Mouse (Mus musculus): ENCODE data around the gene Sez6.

GRCm38 (mm10) chr11:77950797-77951228 is 20.2 kb downstream of the Sez6 start:
- TF ChIP-seq CTCF (conservative IDR thresholded peaks at IDR 0.05; ENCODE audit: low read length) (no peak), NANOG (IDR thresholded peaks at IDR 0.05; ENCODE audit: borderline replicate concordance, low read length) (no peak), POU5F1 (IDR thresholded peaks at IDR 0.05; ENCODE audit: borderline replicate concordance, low read length) (no peak)

Data from E14TG2a.4 (cell line).